Mouse (Mus musculus): ENCODE results near the gene Exoc4. TPM values are rescaled to one million over a fixed set of nuclear protein-coding genes. Genes with fewer than 3 reads are reported as not detected.

The Exoc4 gene
- polyA plus RNA-seq, 1 experiment from 2014 or later: 18.1 TPM

DNA sequence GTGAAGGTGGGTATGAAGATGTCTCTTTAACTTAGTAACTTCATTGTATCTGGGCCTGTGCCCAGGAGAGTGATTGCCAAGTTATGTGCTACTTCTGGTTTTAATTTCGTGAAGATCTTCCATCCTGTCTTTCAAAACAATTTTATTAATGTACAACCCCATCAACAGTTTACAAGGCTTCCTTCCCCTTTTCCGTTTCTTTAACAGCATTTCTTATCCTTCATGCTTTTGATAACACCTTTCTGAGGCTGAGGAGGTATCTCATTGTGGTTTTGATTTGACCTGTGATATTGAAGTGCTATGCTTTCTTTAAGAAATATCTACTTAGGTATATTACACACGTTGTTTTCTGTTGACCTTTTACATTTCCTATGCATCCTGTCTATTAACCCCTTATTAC, 616.9 kb downstream of the Exoc4 start:
- WGBS: 59% methylated on average over 3 of the region's 3 CpGs
- no peaks in the 10 kb centered on the region for H3K27me3 ChIP-seq (ENCODE audit: insufficient read depth, low read length)
- no peak for TF ChIP-seq CTCF (IDR thresholded peaks at IDR 0.05; ENCODE audit: low read depth)
- no peaks in the 10 kb centered on the region for H3K4me1 ChIP-seq (replicated peaks; ENCODE audit: insufficient read depth, low read length)
- no peak overlapping the region for H3K27ac ChIP-seq
- H3K36me3 ChIP-seq (ENCODE audit: insufficient read depth, low read length): no peaks in the 10 kb centered on the region
- no peaks in the 10 kb centered on the region for H3K9me3 ChIP-seq (replicated peaks; ENCODE audit: low read length)
- no peak overlapping the region for H3K9ac ChIP-seq (ENCODE audit: low read depth, low read length)
- DNase-seq (ENCODE audit: low spot score) (no peak), ATAC-seq (replicated peaks; ENCODE audit: low FRiP score, low read depth) (no peak)
- H3K4me3 ChIP-seq (replicated peaks; ENCODE audit: low read depth, low read length): no peak overlapping the region
- no peak overlapping the region for H3K4me2 ChIP-seq (ENCODE audit: low read length)

DNA sequence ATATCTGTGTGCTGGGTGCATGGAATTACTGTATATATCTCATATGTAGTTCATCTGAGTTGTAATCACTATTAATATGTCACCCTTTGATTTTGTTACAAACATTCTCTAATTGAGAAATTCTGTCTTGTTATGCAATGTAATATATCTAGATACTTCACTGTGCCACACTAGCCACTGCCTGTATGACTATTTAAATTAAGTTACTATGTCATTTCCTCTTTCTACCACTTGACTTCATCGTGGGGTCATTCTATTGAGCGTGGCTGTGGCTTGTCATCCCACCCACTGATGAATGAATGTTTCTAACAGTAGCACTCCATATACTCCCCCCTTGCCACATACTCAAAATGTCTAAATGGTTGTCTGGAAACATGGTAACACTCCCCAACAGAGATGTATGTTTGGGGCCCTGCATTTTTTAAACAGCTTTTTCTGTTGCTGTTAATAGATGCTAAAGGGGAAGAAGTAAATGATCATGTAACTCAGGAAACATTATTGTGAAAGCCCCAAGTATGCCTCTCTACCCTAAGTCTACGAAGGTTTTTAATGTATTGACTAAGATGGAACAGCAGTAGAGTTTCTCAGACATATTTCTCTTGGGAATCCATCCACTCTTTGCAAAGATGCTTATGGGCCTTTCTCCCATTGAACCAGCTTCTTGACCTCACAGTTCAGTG, 618.2 kb downstream of the Exoc4 start:
- DNase-seq (ENCODE audit: low spot score) (no peak), ATAC-seq (replicated peaks; ENCODE audit: low FRiP score, low read depth) (no peak)
- no peaks in the 10 kb centered on the region for H3K27me3 ChIP-seq (ENCODE audit: insufficient read depth, low read length)
- no peak for TF ChIP-seq CTCF (IDR thresholded peaks at IDR 0.05; ENCODE audit: low read depth)
- H3K9ac ChIP-seq (ENCODE audit: low read depth, low read length): no peak overlapping the region
- H3K4me1 ChIP-seq (replicated peaks; ENCODE audit: insufficient read depth, low read length): 0 out of 2 replicates have a peak, but pooled peaks cover 1% of the 10 kb centered on the region
- no peak overlapping the region for H3K4me3 ChIP-seq (replicated peaks; ENCODE audit: low read depth, low read length)
- H3K9me3 ChIP-seq (replicated peaks; ENCODE audit: low read length): no peaks in the 10 kb centered on the region
- WGBS: 83% methylated on average over 3 of the region's 3 CpGs
- H3K27ac ChIP-seq: no peak overlapping the region
- H3K36me3 ChIP-seq (ENCODE audit: insufficient read depth, low read length): no peaks in the 10 kb centered on the region
- no peak overlapping the region for H3K4me2 ChIP-seq (ENCODE audit: low read length)

- Histone ChIP-seq H3K36me3 (ENCODE audit: insufficient read depth, low read length) (no peaks in the 10 kb centered on the region), H3K9me3 (replicated peaks; ENCODE audit: low read length) (no peaks in the 10 kb centered on the region), H3K27me3 (ENCODE audit: insufficient read depth, low read length) (no peaks in the 10 kb centered on the region), H3K27ac (no peak overlapping the region), H3K4me1 (replicated peaks; ENCODE audit: insufficient read depth, low read length) (0 out of 2 replicates have a peak, but pooled peaks cover 4% of the 10 kb centered on the region), H3K9ac (ENCODE audit: low read depth, low read length) (no peak overlapping the region), H3K4me2 (ENCODE audit: low read length) (no peak overlapping the region), H3K4me3 (replicated peaks; ENCODE audit: low read depth, low read length) (no peak overlapping the region)
- TF ChIP-seq CTCF (IDR thresholded peaks at IDR 0.05; ENCODE audit: low read depth): no peak
- WGBS: 87% methylated on average over 3 of the region's 3 CpGs
- DNase-seq (ENCODE audit: low spot score) (no peak), ATAC-seq (replicated peaks; ENCODE audit: low FRiP score, low read depth) (no peak)
Observed at GRCm38 (mm10) chr6:33869251-33869650, 620.4 kb downstream of the Exoc4 start.

GRCm38 (mm10) chr6:33870468-33871142, 621.7 kb downstream of the Exoc4 start:
- no peaks in the 10 kb centered on the region for H3K9me3 ChIP-seq (replicated peaks; ENCODE audit: low read length)
- H3K4me3 ChIP-seq (replicated peaks; ENCODE audit: low read depth, low read length): no peak overlapping the region
- no peak overlapping the region for H3K9ac ChIP-seq (ENCODE audit: low read depth, low read length)
- no peak for DNase-seq (ENCODE audit: low spot score)
- no peak overlapping the region for H3K27ac ChIP-seq
- no peak overlapping the region for H3K4me2 ChIP-seq (ENCODE audit: low read length)
- no peak for TF ChIP-seq CTCF (IDR thresholded peaks at IDR 0.05; ENCODE audit: low read depth)
- 70% methylated on average over 9 of the region's 9 CpGs for WGBS
- no peaks in the 10 kb centered on the region for H3K27me3 ChIP-seq (ENCODE audit: insufficient read depth, low read length)
- ATAC-seq (replicated peaks; ENCODE audit: low FRiP score, low read depth): no peak
- 0 out of 2 replicates have a peak, but pooled peaks cover 4% of the 10 kb centered on the region for H3K4me1 ChIP-seq (replicated peaks; ENCODE audit: insufficient read depth, low read length)
- no peaks in the 10 kb centered on the region for H3K36me3 ChIP-seq (ENCODE audit: insufficient read depth, low read length)

DNA sequence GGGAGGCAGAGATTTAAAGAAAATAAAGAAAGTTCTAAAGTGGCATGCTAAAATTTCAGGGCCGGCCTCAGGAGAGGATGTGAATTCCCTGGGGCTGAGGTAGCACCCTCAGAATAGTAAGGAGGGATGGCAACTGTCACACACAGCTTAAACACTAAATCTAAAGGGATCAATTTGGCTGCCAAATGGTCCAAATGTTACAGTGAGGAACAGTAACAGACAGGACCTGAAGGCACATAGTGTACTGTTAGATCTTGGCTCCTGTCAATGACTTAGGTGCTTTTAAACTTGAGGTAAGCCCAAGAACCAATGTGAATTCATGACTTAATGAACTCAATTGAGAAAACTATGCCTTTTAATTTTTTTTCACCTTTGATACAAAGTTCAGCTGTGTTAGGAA, 622.4 kb downstream of the Exoc4 start:
- DNase-seq (ENCODE audit: low spot score) (no peak), ATAC-seq (replicated peaks; ENCODE audit: low FRiP score, low read depth) (no peak)
- H3K9me3 ChIP-seq (replicated peaks; ENCODE audit: low read length): no peaks in the 10 kb centered on the region
- no peak overlapping the region for H3K4me2 ChIP-seq (ENCODE audit: low read length)
- no peaks in the 10 kb centered on the region for H3K27me3 ChIP-seq (ENCODE audit: insufficient read depth, low read length)
- no peak for TF ChIP-seq CTCF (IDR thresholded peaks at IDR 0.05; ENCODE audit: low read depth)
- H3K36me3 ChIP-seq (ENCODE audit: insufficient read depth, low read length): no peaks in the 10 kb centered on the region
- H3K9ac ChIP-seq (ENCODE audit: low read depth, low read length): no peak overlapping the region
- WGBS: 69% methylated on average over 1 of the region's 1 CpGs
- H3K27ac ChIP-seq: no peak overlapping the region
- H3K4me3 ChIP-seq (replicated peaks; ENCODE audit: low read depth, low read length): no peak overlapping the region
- H3K4me1 ChIP-seq (replicated peaks; ENCODE audit: insufficient read depth, low read length): 0 out of 2 replicates have a peak, but pooled peaks cover 4% of the 10 kb centered on the region

- H3K27ac ChIP-seq: peak overlapping the region; percentile 25; the same call in 1 of the 2 replicates
- H3K4me1 ChIP-seq (replicated peaks; ENCODE audit: insufficient read depth, low read length): 0 out of 2 replicates have a peak, but pooled peaks cover 4% of the 10 kb centered on the region
- no peak for TF ChIP-seq CTCF (IDR thresholded peaks at IDR 0.05; ENCODE audit: low read depth)
- DNase-seq (ENCODE audit: low spot score) (peak; percentile 22), ATAC-seq (replicated peaks; ENCODE audit: low FRiP score, low read depth) (peak; percentile 52; the same call in 1 of the 2 replicates)
- no peak overlapping the region for H3K4me3 ChIP-seq (replicated peaks; ENCODE audit: low read depth, low read length)
- no peak overlapping the region for H3K4me2 ChIP-seq (ENCODE audit: low read length)
- 10% methylated on average over 1 of the region's 1 CpGs for WGBS
- H3K9ac ChIP-seq (ENCODE audit: low read depth, low read length): no peak overlapping the region
- H3K36me3 ChIP-seq (ENCODE audit: insufficient read depth, low read length): no peaks in the 10 kb centered on the region
- no peaks in the 10 kb centered on the region for H3K27me3 ChIP-seq (ENCODE audit: insufficient read depth, low read length)
- no peaks in the 10 kb centered on the region for H3K9me3 ChIP-seq (replicated peaks; ENCODE audit: low read length)
Observed at GRCm38 (mm10) chr6:33872192-33872591, 623.3 kb downstream of the Exoc4 start.

All from kidney, postnatal 0 days (tissue).